Mouse (Mus musculus): Measurements from ENCODE around the gene Nup37. TPM values are rescaled to one million over a fixed set of nuclear protein-coding genes. Genes with fewer than 3 reads are reported as not detected.

Gene Nup37
- polyA plus RNA-seq, 1 experiment from 2014 or later: 110 TPM

GRCm38 (mm10) chr10:88212644-88213043 lies 65.9 kb downstream of the Nup37 start:
- no peak for ATAC-seq (replicated peaks; ENCODE audit: low FRiP score)
- Histone ChIP-seq H3K4me3 (ENCODE audit: low read depth, low read length) (no peak overlapping the region), H3K27ac (ENCODE audit: low read depth, low read length) (no peak overlapping the region), H3K36me3 (ENCODE audit: control insufficient read depth, insufficient read depth, low read length) (no peaks in the 10 kb centered on the region), H3K27me3 (ENCODE audit: control insufficient read depth, insufficient read depth, low read length) (no peaks in the 10 kb centered on the region), H3K4me2 (ENCODE audit: low read depth, low read length, severe bottlenecking) (no peak overlapping the region), H3K9me3 (ENCODE audit: control insufficient read depth, low read length) (no peaks in the 10 kb centered on the region), H3K9ac (ENCODE audit: low read length) (no peak overlapping the region), H3K4me1 (replicated peaks; ENCODE audit: control insufficient read depth, insufficient read depth, low read length) (no peaks in the 10 kb centered on the region)
- no peak for DNase-seq (ENCODE audit: low spot score)
- WGBS: 92% methylated on average over 5 of the region's 5 CpGs

- Histone ChIP-seq H3K27me3 (ENCODE audit: control insufficient read depth, insufficient read depth, low read length) (no peaks in the 10 kb centered on the region), H3K36me3 (ENCODE audit: control insufficient read depth, insufficient read depth, low read length) (no peaks in the 10 kb centered on the region), H3K9me3 (ENCODE audit: control insufficient read depth, low read length) (no peaks in the 10 kb centered on the region), H3K27ac (ENCODE audit: low read depth, low read length) (no peak overlapping the region), H3K4me3 (ENCODE audit: low read depth, low read length) (no peak overlapping the region), H3K4me2 (ENCODE audit: low read depth, low read length, severe bottlenecking) (no peak overlapping the region), H3K4me1 (replicated peaks; ENCODE audit: control insufficient read depth, insufficient read depth, low read length) (no peaks in the 10 kb centered on the region), H3K9ac (ENCODE audit: low read length) (no peak overlapping the region)
- 95% methylated on average over 20 of the region's 20 CpGs for WGBS
- DNase-seq (ENCODE audit: low spot score) (no peak), ATAC-seq (replicated peaks; ENCODE audit: low FRiP score) (no peak)
These were observed 68.2 kb downstream of the Nup37 start for GRCm38 (mm10) chr10:88214800-88215514.

GRCm38 (mm10) chr10:88218161-88218560 lies 71.4 kb downstream of the Nup37 start:
- ATAC-seq (replicated peaks; ENCODE audit: low FRiP score) (no peak), DNase-seq (ENCODE audit: low spot score) (no peak)
- Histone ChIP-seq H3K27ac (ENCODE audit: low read depth, low read length) (no peak overlapping the region), H3K4me2 (ENCODE audit: low read depth, low read length, severe bottlenecking) (no peak overlapping the region), H3K27me3 (ENCODE audit: control insufficient read depth, insufficient read depth, low read length) (no peaks in the 10 kb centered on the region), H3K4me1 (replicated peaks; ENCODE audit: control insufficient read depth, insufficient read depth, low read length) (no peaks in the 10 kb centered on the region), H3K9ac (ENCODE audit: low read length) (no peak overlapping the region), H3K4me3 (ENCODE audit: low read depth, low read length) (no peak overlapping the region), H3K9me3 (ENCODE audit: control insufficient read depth, low read length) (no peaks in the 10 kb centered on the region), H3K36me3 (ENCODE audit: control insufficient read depth, insufficient read depth, low read length) (no peaks in the 10 kb centered on the region)
- 94% methylated on average over 3 of the region's 3 CpGs for WGBS

- Histone ChIP-seq H3K4me1 (replicated peaks; ENCODE audit: control insufficient read depth, insufficient read depth, low read length) (no peaks in the 10 kb centered on the region), H3K9me3 (ENCODE audit: control insufficient read depth, low read length) (no peaks in the 10 kb centered on the region), H3K9ac (ENCODE audit: low read length) (no peak overlapping the region), H3K36me3 (ENCODE audit: control insufficient read depth, insufficient read depth, low read length) (no peaks in the 10 kb centered on the region), H3K27ac (ENCODE audit: low read depth, low read length) (no peak overlapping the region), H3K4me3 (ENCODE audit: low read depth, low read length) (no peak overlapping the region), H3K27me3 (ENCODE audit: control insufficient read depth, insufficient read depth, low read length) (no peaks in the 10 kb centered on the region), H3K4me2 (ENCODE audit: low read depth, low read length, severe bottlenecking) (no peak overlapping the region)
- WGBS: 91% methylated on average over 5 of the region's 5 CpGs
- DNase-seq (ENCODE audit: low spot score) (no peak), ATAC-seq (replicated peaks; ENCODE audit: low FRiP score) (no peak)
These were observed 74.9 kb downstream of the Nup37 start for GRCm38 (mm10) chr10:88221718-88222117.

GRCm38 (mm10) chr10:88225421-88225820 lies 78.6 kb downstream of the Nup37 start:
- WGBS: 93% methylated on average over 5 of the region's 5 CpGs
- no peak overlapping the region for H3K4me2 ChIP-seq (ENCODE audit: low read depth, low read length, severe bottlenecking)
- no peaks in the 10 kb centered on the region for H3K36me3 ChIP-seq (ENCODE audit: control insufficient read depth, insufficient read depth, low read length)
- no peak for DNase-seq (ENCODE audit: low spot score)
- no peaks in the 10 kb centered on the region for H3K4me1 ChIP-seq (replicated peaks; ENCODE audit: control insufficient read depth, insufficient read depth, low read length)
- H3K9ac ChIP-seq (ENCODE audit: low read length): no peak overlapping the region
- H3K27me3 ChIP-seq (ENCODE audit: control insufficient read depth, insufficient read depth, low read length): no peaks in the 10 kb centered on the region
- H3K9me3 ChIP-seq (ENCODE audit: control insufficient read depth, low read length): no peaks in the 10 kb centered on the region
- no peak overlapping the region for H3K27ac ChIP-seq (ENCODE audit: low read depth, low read length)
- no peak overlapping the region for H3K4me3 ChIP-seq (ENCODE audit: low read depth, low read length)
- no peak for ATAC-seq (replicated peaks; ENCODE audit: low FRiP score)

GRCm38 (mm10) chr10:88227962-88228361 lies 81.2 kb downstream of the Nup37 start:
- Histone ChIP-seq H3K9ac (ENCODE audit: low read length) (no peak overlapping the region), H3K27ac (ENCODE audit: low read depth, low read length) (no peak overlapping the region), H3K4me2 (ENCODE audit: low read depth, low read length, severe bottlenecking) (no peak overlapping the region), H3K4me3 (ENCODE audit: low read depth, low read length) (no peak overlapping the region), H3K9me3 (ENCODE audit: control insufficient read depth, low read length) (no peaks in the 10 kb centered on the region), H3K27me3 (ENCODE audit: control insufficient read depth, insufficient read depth, low read length) (no peaks in the 10 kb centered on the region), H3K36me3 (ENCODE audit: control insufficient read depth, insufficient read depth, low read length) (no peaks in the 10 kb centered on the region), H3K4me1 (replicated peaks; ENCODE audit: control insufficient read depth, insufficient read depth, low read length) (no peaks in the 10 kb centered on the region)
- ATAC-seq (replicated peaks; ENCODE audit: low FRiP score) (no peak), DNase-seq (ENCODE audit: low spot score) (no peak)
- 97% methylated on average over 2 of the region's 2 CpGs for WGBS

Other genes with a start within 250 kb of the Nup37 start
- 1.1 and 2.0 TPM in 2 replicates for gene Pmch, start 55.9 kb upstream of the Nup37 start, polyA plus RNA-seq (2014; fragmentation: Nextera tagmentation; extraction: Ambion mirVana)
- 15.8 and 16.4 TPM in 2 replicates for gene Parpbp, start 51 bp upstream of the Nup37 start, polyA plus RNA-seq (2014; fragmentation: Nextera tagmentation; extraction: Ambion mirVana)
- gene Washc3, start 54.1 kb downstream of the Nup37 start, polyA plus RNA-seq (2014; fragmentation: Nextera tagmentation; extraction: Ambion mirVana): 38.7 and 46.2 TPM in 2 replicates
- gene Dram1, start 232.1 kb downstream of the Nup37 start, polyA plus RNA-seq (2014; fragmentation: Nextera tagmentation; extraction: Ambion mirVana): 0.49 and 0.67 TPM in 2 replicates
- gene Gnptab, start 232.1 kb downstream of the Nup37 start, polyA plus RNA-seq (2014; fragmentation: Nextera tagmentation; extraction: Ambion mirVana): 11.8 and 12.8 TPM in 2 replicates